Mouse (Mus musculus) cerebellum, adult 2 months (tissue): ENCODE results near the gene Wnt11.

Source experiments
- CTCF ChIP-seq: fragments of 200-500 bp; IDR thresholded peaks from 2 replicates; pipeline ENCODE4 v1.5.1; 2011; ENCODE audit warnings: low read depth, mild to moderate bottlenecking, control low read depth, low read length, moderate library complexity, borderline replicate concordance; ENCODE audit not compliant: insufficient read depth
- POLR2A ChIP-seq: fragments of 200-500 bp; IDR thresholded peaks from 2 replicates; pipeline ENCODE4 v1.6.1; 2011; ENCODE audit warnings: low read length, control low read depth, borderline replicate concordance; ENCODE audit not compliant: insufficient read depth

- TF ChIP-seq POLR2A: no peak
- TF ChIP-seq CTCF: no peak
Measured at GRCm38 (mm10) chr7:98823896-98824822, 10.8 kb upstream of the Wnt11 start.
